Comparison of ENCODE assay signal across 8 mouse cellular contexts in genomic region chr5:125056331-125056695, GRCm38 (mm10). TPM values are rescaled to one million over a fixed set of nuclear protein-coding genes. Genes with fewer than 3 reads are reported as not detected.
A peak's percentile ranks its signal among the peaks of the same experiment; 100 is the strongest.
DNase-seq lines count a peak whose midpoint lies in the region; ATAC-seq and TF ChIP-seq lines count a peak whose summit lies in the region.
"Had no signal": no experiment of that assay in that cellular context is flagged by ENCODE, and none has a peak within 500 bp of the region (broad histone marks: within the 10 kb centered on the region; RNA-seq: fewer than 3 reads in every experiment).

No protein-coding gene starts in this region.

- peaks cover 52% of the 10 kb centered on the region for H3K36me3 ChIP-seq in midbrain, embryonic 10.5 days
- no peaks in the 10 kb centered on the region; the same call in 1 of the 2 replicates for H3K36me3 ChIP-seq in midbrain, embryonic 16.5 days (ENCODE audit: control insufficient read depth, insufficient read depth, low read length)
- H3K36me3 ChIP-seq in limb, embryonic 11.5 days (ENCODE audit: control insufficient read depth, insufficient read depth, low read length), result peaks cover 2% of the 10 kb centered on the region; the same call in 1 of the 2 replicates
- H3K36me3 ChIP-seq in stomach, embryonic 15.5 days, result peaks cover 21% of the 10 kb centered on the region

- intact Hi-C loops in left cerebral cortex, postnatal 36 days (cut with DNase I), result loop anchor here (5.0 kb wide), 2 partner anchors 121 to 211 kb away; partner anchors contain the start of gene Ncor2

- no peak for ATAC-seq in midbrain, embryonic 16.5 days
- ATAC-seq in limb, embryonic 11.5 days (ENCODE audit: insufficient number of reproducible peaks, low FRiP score, low TSS enrichment, low read depth), result peak; percentile 3; the same call in 1 of the 2 replicates
- ATAC-seq in stomach, embryonic 15.5 days (ENCODE audit: insufficient read depth, low FRiP score, low read depth), result no peak

- DNase-seq in midbrain, embryonic 10.5 days (ENCODE audit: low spot score), result peak; percentile 62
- DNase-seq in limb, embryonic 11.5 days (ENCODE audit: low spot score), result peak; percentile 62
- no peak for DNase-seq in left cerebral cortex, postnatal 36 days (ENCODE audit: low spot score in 2 of 2)
- no peak for DNase-seq in thymus, postnatal 36 days

- no peaks in the 10 kb centered on the region for H3K9me3 ChIP-seq in midbrain, embryonic 10.5 days (replicated peaks)
- H3K9me3 ChIP-seq in midbrain, embryonic 16.5 days (replicated peaks; ENCODE audit: control insufficient read depth, low read length, poor library complexity, severe bottlenecking), result no peaks in the 10 kb centered on the region
- no peaks in the 10 kb centered on the region for H3K9me3 ChIP-seq in limb, embryonic 11.5 days (ENCODE audit: control insufficient read depth, low read length)
- H3K9me3 ChIP-seq in stomach, embryonic 15.5 days, result no peaks in the 10 kb centered on the region

- peaks cover 32% of the 10 kb centered on the region for H3K27me3 ChIP-seq in midbrain, embryonic 10.5 days (ENCODE audit: low read depth, poor library complexity, severe bottlenecking)
- H3K27me3 ChIP-seq in midbrain, embryonic 16.5 days (ENCODE audit: control insufficient read depth, insufficient read depth, low read depth, low read length), result no peaks in the 10 kb centered on the region
- no peaks in the 10 kb centered on the region for H3K27me3 ChIP-seq in limb, embryonic 11.5 days (ENCODE audit: control insufficient read depth, insufficient read depth, low read length)
- no peaks in the 10 kb centered on the region for H3K27me3 ChIP-seq in stomach, embryonic 15.5 days (replicated peaks)

- peaks cover 87% of the 10 kb centered on the region for H3K4me1 ChIP-seq in midbrain, embryonic 10.5 days
- peaks cover 37% of the 10 kb centered on the region for H3K4me1 ChIP-seq in midbrain, embryonic 16.5 days (ENCODE audit: control insufficient read depth, insufficient read depth, low read length)
- peaks cover 8% of the 10 kb centered on the region for H3K4me1 ChIP-seq in embryonic fibroblast, embryonic 13.5 days (ENCODE audit: control insufficient read depth, insufficient read depth, low read length)
- H3K4me1 ChIP-seq in limb, embryonic 11.5 days (ENCODE audit: control insufficient read depth, insufficient read depth, low read length), result peaks cover 47% of the 10 kb centered on the region
- H3K4me1 ChIP-seq in stomach, embryonic 15.5 days, result peaks cover 65% of the 10 kb centered on the region

- no peak overlapping the region for H3K9ac ChIP-seq in midbrain, embryonic 16.5 days (ENCODE audit: low read depth, low read length)
- no peak overlapping the region for H3K9ac ChIP-seq in limb, embryonic 11.5 days (ENCODE audit: low read length)
- H3K9ac ChIP-seq in stomach, embryonic 15.5 days, result no peak overlapping the region
- H3K9ac ChIP-seq: liver, embryonic 14.5 days had no signal

- peak overlapping the region; percentile 83 for H3K27ac ChIP-seq in midbrain, embryonic 10.5 days (replicated peaks)
- no peak overlapping the region for H3K27ac ChIP-seq in midbrain, embryonic 16.5 days (ENCODE audit: low read length)
- H3K27ac ChIP-seq in embryonic fibroblast, embryonic 13.5 days (ENCODE audit: insufficient read depth, low read length), result no peak overlapping the region
- H3K27ac ChIP-seq in limb, embryonic 11.5 days (replicated peaks; ENCODE audit: low read depth, low read length), result peak overlapping the region; percentile 1; the same call in 1 of the 2 replicates
- peak overlapping the region; percentile 87 for H3K27ac ChIP-seq in stomach, embryonic 15.5 days
- H3K27ac ChIP-seq: liver, embryonic 14.5 days had no signal

- TF ChIP-seq CTCF in embryonic fibroblast, embryonic 13.5 days (IDR thresholded peaks at IDR 0.05; ENCODE audit: borderline replicate concordance, insufficient read depth, low read length), result no peak

- peak overlapping the region; percentile 49; the same call in 1 of the 2 replicates for H3K4me3 ChIP-seq in midbrain, embryonic 10.5 days
- no peak overlapping the region for H3K4me3 ChIP-seq in midbrain, embryonic 16.5 days (ENCODE audit: low read depth, low read length)
- peak overlapping the region; percentile 70 for H3K4me3 ChIP-seq in embryonic fibroblast, embryonic 13.5 days (ENCODE audit: insufficient read depth, low read length)
- H3K4me3 ChIP-seq in limb, embryonic 11.5 days (ENCODE audit: low read depth, low read length), result no peak overlapping the region
- H3K4me3 ChIP-seq in stomach, embryonic 15.5 days (replicated peaks), result 0 out of 2 replicates have a peak overlapping the region, but pooled peaks have one; percentile 6

- TF ChIP-seq POLR2A in embryonic fibroblast, embryonic 13.5 days (IDR thresholded peaks at IDR 0.05; ENCODE audit: low read depth, low read length), result no peak

- 6% methylated on average over 6 of the region's 6 CpGs for WGBS in midbrain, embryonic 10.5 days
- 19% methylated on average over 6 of the region's 6 CpGs for WGBS in midbrain, embryonic 16.5 days
- 11% methylated on average over 6 of the region's 6 CpGs for WGBS in limb, embryonic 11.5 days
- 38% methylated on average over 6 of the region's 6 CpGs for WGBS in stomach, embryonic 15.5 days

- no peak overlapping the region for H3K4me2 ChIP-seq in midbrain, embryonic 16.5 days (ENCODE audit: low read length)
- H3K4me2 ChIP-seq in limb, embryonic 11.5 days (ENCODE audit: low read depth, severe bottlenecking), result peak overlapping the region; percentile 60
- peak overlapping the region; percentile 48 for H3K4me2 ChIP-seq in stomach, embryonic 15.5 days

RNA-seq across cellular contexts. Expression of gene Rflna, which starts 53.3 kb away (rescaled TPM):
- 6.8 TPM in 2 replicates for polyA plus RNA-seq in midbrain, embryonic 10.5 days (2016; fragmentation: Nextera tagmentation; extraction: Ambion mirVana)
- polyA plus RNA-seq in midbrain, embryonic 16.5 days (2015; fragmentation: Nextera tagmentation; extraction: Ambion mirVana), result 4.9 and 7.1 TPM in 2 replicates
- polyA plus RNA-seq in embryonic fibroblast, embryonic 13.5 days (2011; ENCODE audit: insufficient read length, low read depth, missing spikeins), result 1.2 and 7.7 TPM in 2 replicates
- 8.0 and 11.8 TPM in 2 replicates for polyA plus RNA-seq in limb, embryonic 11.5 days (2014; fragmentation: Nextera tagmentation; extraction: Ambion mirVana)
- polyA plus RNA-seq in stomach, embryonic 15.5 days (2015; fragmentation: Nextera tagmentation; extraction: Ambion mirVana), result 3.6 and 4.4 TPM in 2 replicates
- total RNA-seq in left cerebral cortex, postnatal 36 days (2021), result 1 to 10 TPM in 1 of 2 experiments, under 1 TPM in 1; 0.44 to 2.5 TPM

Comparison
In these comparisons a context has a peak if more than half of its experiments do, and no peak if none do; other contexts are left out.
1. H3K27ac ChIP-seq: peak in midbrain, embryonic 10.5 days (single experiment), limb, embryonic 11.5 days (single experiment) and stomach, embryonic 15.5 days (single experiment); none in midbrain, embryonic 16.5 days (single experiment) and embryonic fibroblast, embryonic 13.5 days (single experiment).
2. H3K4me3 ChIP-seq: peak in midbrain, embryonic 10.5 days (single experiment), embryonic fibroblast, embryonic 13.5 days (single experiment) and stomach, embryonic 15.5 days (single experiment); none in midbrain, embryonic 16.5 days (single experiment) and limb, embryonic 11.5 days (single experiment).
3. DNase-seq: peak in midbrain, embryonic 10.5 days (single experiment) and limb, embryonic 11.5 days (single experiment); none in left cerebral cortex, postnatal 36 days (0 of 2) and thymus, postnatal 36 days (0 of 2).